Mouse (Mus musculus) erythroblast, embryonic 14.5 days (primary cell): ENCODE results near the gene Rundc3a.

ENCODE experiments used
- GATA1 ChIP-seq: IDR thresholded peaks from 2 replicates; pipeline ENCODE4 v1.6.1; 2012; ENCODE audit warnings: low read length, inconsistent platforms, mixed read lengths
- TAL1 ChIP-seq: IDR thresholded peaks from 3 replicates; pipeline ENCODE4 v1.6.1; 2012; ENCODE audit warnings: low read length, inconsistent platforms, mixed read lengths

DNA sequence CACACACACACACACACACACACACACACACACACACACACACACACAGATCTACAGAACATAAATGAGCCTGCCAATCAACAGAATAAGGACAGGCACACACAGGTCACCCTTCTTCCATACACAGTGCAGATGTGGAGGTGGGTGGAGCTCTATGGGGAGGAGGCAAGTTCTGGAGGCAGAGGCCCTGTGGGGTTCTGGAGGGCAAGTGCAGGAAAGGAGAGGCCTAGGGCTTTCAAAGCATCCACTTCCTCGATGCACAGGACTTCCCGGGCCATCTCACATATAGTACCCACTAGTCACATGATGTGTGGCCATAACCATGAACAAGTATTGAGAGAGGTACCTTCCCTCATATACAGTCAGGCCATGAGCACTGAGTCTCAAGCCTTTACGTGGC is 37.7 kb upstream of the Rundc3a start:
- TF ChIP-seq GATA1 (no peak), TAL1 (no peak)
